Mouse (Mus musculus) MEL (cell line): ENCODE measurements at regions not wholly inside any gene's neighbourhood (a gene's known extent, or its start where the extent isn't known, plus 50 kb on each side); places are given as distances from the start of the nearest gene placed in this dataset.
A peak's percentile ranks its signal among the peaks of the same experiment; 100 is the strongest.

ENCODE experiments used
- CTCF ChIP-seq, 3 experiments: IDR thresholded peaks in 2 of 3; conservative IDR thresholded peaks in 1 of 3; 2 replicates each; pipeline ENCODE4 v1.5.1; 2011 to 2012; ENCODE audit warnings: low read length in 3 of 3, low read depth in 2 of 3, mild to moderate bottlenecking in 2 of 3, improper control_type of control experiment in 1 of 3, inconsistent platforms in 1 of 3, mixed read lengths in 1 of 3, moderate library complexity in 1 of 3; ENCODE audit not compliant: control insufficient read depth in 1 of 3, insufficient read depth in 1 of 3, poor library complexity in 1 of 3, severe bottlenecking in 1 of 3
- GATA1 ChIP-seq: IDR thresholded peaks from 2 replicates; pipeline ENCODE4 v1.6.1; 2011; ENCODE audit warnings: low read depth, low read length, improper control_type of control experiment
- HCFC1 ChIP-seq: IDR thresholded peaks from 2 replicates; pipeline ENCODE4 v1.6.1; 2012; ENCODE audit warnings: low read depth, mild to moderate bottlenecking, inconsistent platforms, low read length, improper control_type of control experiment, moderate library complexity
- MAX ChIP-seq: IDR thresholded peaks from 2 replicates; pipeline ENCODE4 v1.6.1; 2011; ENCODE audit warnings: low read length, improper control_type of control experiment
- MAZ ChIP-seq: IDR thresholded peaks from 2 replicates; pipeline ENCODE4 v1.6.1; 2012; ENCODE audit warnings: low read depth, mild to moderate bottlenecking, inconsistent platforms, low read length, improper control_type of control experiment
- NRF1 ChIP-seq: IDR thresholded peaks from 2 replicates; pipeline ENCODE4 v1.6.1; 2014; ENCODE audit warnings: low read depth, mild to moderate bottlenecking, inconsistent platforms, low read length, improper control_type of control experiment, moderate library complexity; ENCODE audit not compliant: poor library complexity, insufficient read depth, severe bottlenecking
- POLR2A ChIP-seq, 2 experiments: IDR thresholded peaks; 2 replicates each; pipeline ENCODE4 v1.6.1; 2011 to 2012; ENCODE audit warnings: low read length in 2 of 2, mild to moderate bottlenecking in 2 of 2, control low read depth in 1 of 2, improper control_type of control experiment in 1 of 2, low read depth in 1 of 2, moderate library complexity in 1 of 2; ENCODE audit not compliant: control insufficient read depth in 1 of 2, insufficient read depth in 1 of 2, poor library complexity in 1 of 2
- RAD21 ChIP-seq: IDR thresholded peaks from 2 replicates; pipeline ENCODE4 v1.6.1; 2011; ENCODE audit warnings: mild to moderate bottlenecking, low read depth, low read length, improper control_type of control experiment
- TAL1 ChIP-seq: IDR thresholded peaks from 2 replicates; pipeline ENCODE4 v1.6.1; 2012; ENCODE audit warnings: mild to moderate bottlenecking, inconsistent platforms, low read length, moderate library complexity, mixed read lengths
- USF1 ChIP-seq: IDR thresholded peaks from 2 replicates; pipeline ENCODE4 v1.6.1; 2014; ENCODE audit warnings: low read depth, mild to moderate bottlenecking, inconsistent platforms, low read length, improper control_type of control experiment, moderate library complexity
- ZMIZ1 ChIP-seq: IDR thresholded peaks from 2 replicates; pipeline ENCODE4 v1.6.1; 2012; ENCODE audit warnings: low read depth, mild to moderate bottlenecking, inconsistent platforms, low read length, improper control_type of control experiment, moderate library complexity
- ZNF384 ChIP-seq: IDR thresholded peaks from 2 replicates; pipeline ENCODE4 v1.6.1; 2012; ENCODE audit warnings: low read depth, mild to moderate bottlenecking, inconsistent platforms, low read length, improper control_type of control experiment

DNA sequence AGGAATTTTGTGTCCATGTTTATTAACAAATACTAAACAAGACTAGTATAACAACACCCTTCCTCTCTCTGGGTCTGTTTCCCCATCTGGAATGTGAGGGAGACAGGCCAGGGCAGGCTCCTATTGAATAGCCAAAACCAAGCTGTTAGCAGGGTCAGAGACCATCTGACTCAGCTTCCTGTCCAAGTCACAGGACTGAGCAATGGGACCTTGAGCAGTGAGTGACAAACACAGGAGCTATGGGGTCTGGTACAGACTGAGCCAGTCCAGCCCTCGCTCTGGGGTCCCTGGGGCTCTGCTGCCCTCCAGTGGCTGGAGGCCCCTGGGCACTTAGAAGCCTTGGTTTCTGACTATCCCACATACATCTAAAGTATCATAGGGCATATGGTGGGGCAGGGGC, 134.4 kb downstream of the Hmg20a start:
- TF ChIP-seq CTCF (IDR thresholded peaks at IDR 0.05 in 2 of 3, conservative IDR thresholded peaks at IDR 0.05 in 1 of 3; ENCODE audit: control insufficient read depth in 1 of 3, insufficient read depth in 1 of 3, low read depth in 2 of 3, low read length in 3 of 3, poor library complexity in 1 of 3, severe bottlenecking in 1 of 3): peak; percentile 82 to 94 (median 92)
- no peak for TF ChIP-seq GATA1
- no peak for TF ChIP-seq USF1
- no peak for TF ChIP-seq MAZ
- no peak for TF ChIP-seq TAL1
- no peak for TF ChIP-seq MAX
- peak; percentile 94 for TF ChIP-seq RAD21
- TF ChIP-seq POLR2A (IDR thresholded peaks at IDR 0.05; ENCODE audit: control insufficient read depth in 1 of 2, insufficient read depth in 1 of 2, low read depth in 1 of 2, low read length in 2 of 2, poor library complexity in 1 of 2): no peak
- no peak for TF ChIP-seq ZMIZ1
- no peak for TF ChIP-seq HCFC1
- no peak for TF ChIP-seq NRF1
- TF ChIP-seq ZNF384: no peak
